Mouse (Mus musculus): Measurements from ENCODE around the gene Pum3. TPM values are rescaled to one million over a fixed set of nuclear protein-coding genes. Genes with fewer than 3 reads are reported as not detected.

The Pum3 gene
- polyA plus RNA-seq, 1 experiment from 2014 or later, result 45.5 TPM

GRCm38 (mm10) chr19:27363891-27364290 is 65.7 kb downstream of the Pum3 start:
- no peaks in the 10 kb centered on the region for H3K9me3 ChIP-seq (ENCODE audit: control insufficient read depth, low read length)
- H3K27ac ChIP-seq (replicated peaks), result no peak overlapping the region
- TF ChIP-seq CTCF (IDR thresholded peaks at IDR 0.05; ENCODE audit: low read depth) (no peak), EP300 (optimal IDR thresholded peaks at IDR 0.05) (no peak)
- WGBS, result 24% methylated on average over 4 of the region's 4 CpGs
- peak overlapping the region; percentile 51 for H3K4me2 ChIP-seq (replicated peaks; ENCODE audit: low read depth)
- no peak overlapping the region for H3K4me3 ChIP-seq (ENCODE audit: low read depth, low read length)
- DNase-seq (ENCODE audit: low spot score), result no peak
- no peak for ATAC-seq (ENCODE audit: low FRiP score, low TSS enrichment)
- no peaks in the 10 kb centered on the region for H3K36me3 ChIP-seq (ENCODE audit: control insufficient read depth, insufficient read depth, low read length)
- H3K4me1 ChIP-seq (replicated peaks; ENCODE audit: control insufficient read depth, insufficient read depth), result no peaks in the 10 kb centered on the region
- no peaks in the 10 kb centered on the region for H3K27me3 ChIP-seq (ENCODE audit: control insufficient read depth, insufficient read depth, low read length)
- H3K9ac ChIP-seq (ENCODE audit: low read length), result 0 out of 2 replicates have a peak overlapping the region, but pooled peaks have one; percentile 45

- no peak for TF ChIP-seq CTCF (IDR thresholded peaks at IDR 0.05; ENCODE audit: low read depth)
- TF ChIP-seq EP300 (optimal IDR thresholded peaks at IDR 0.05), result no peak
- Histone ChIP-seq H3K9me3 (ENCODE audit: control insufficient read depth, low read length) (no peaks in the 10 kb centered on the region), H3K36me3 (ENCODE audit: control insufficient read depth, insufficient read depth, low read length) (no peaks in the 10 kb centered on the region), H3K4me3 (ENCODE audit: low read depth, low read length) (no peak overlapping the region), H3K4me1 (replicated peaks; ENCODE audit: control insufficient read depth, insufficient read depth) (no peaks in the 10 kb centered on the region), H3K27me3 (ENCODE audit: control insufficient read depth, insufficient read depth, low read length) (no peaks in the 10 kb centered on the region), H3K9ac (ENCODE audit: low read length) (no peak overlapping the region), H3K4me2 (replicated peaks; ENCODE audit: low read depth) (no peak overlapping the region), H3K27ac (replicated peaks) (no peak overlapping the region)
- DNase-seq (ENCODE audit: low spot score) (no peak), ATAC-seq (ENCODE audit: low FRiP score, low TSS enrichment) (no peak)
These were observed 69.2 kb downstream of the Pum3 start for GRCm38 (mm10) chr19:27360381-27360780.

- Histone ChIP-seq H3K36me3 (ENCODE audit: control insufficient read depth, insufficient read depth, low read length) (no peaks in the 10 kb centered on the region), H3K9me3 (ENCODE audit: control insufficient read depth, low read length) (no peaks in the 10 kb centered on the region), H3K27me3 (ENCODE audit: control insufficient read depth, insufficient read depth, low read length) (no peaks in the 10 kb centered on the region), H3K9ac (ENCODE audit: low read length) (no peak overlapping the region), H3K4me2 (replicated peaks; ENCODE audit: low read depth) (no peak overlapping the region), H3K4me1 (replicated peaks; ENCODE audit: control insufficient read depth, insufficient read depth) (no peaks in the 10 kb centered on the region), H3K4me3 (ENCODE audit: low read depth, low read length) (no peak overlapping the region), H3K27ac (replicated peaks) (peak overlapping the region; percentile 40; the same call in 1 of the 2 replicates)
- TF ChIP-seq EP300 (optimal IDR thresholded peaks at IDR 0.05) (peak; percentile 47), CTCF (IDR thresholded peaks at IDR 0.05; ENCODE audit: low read depth) (no peak)
- DNase-seq (ENCODE audit: low spot score) (no peak), ATAC-seq (ENCODE audit: low FRiP score, low TSS enrichment) (peak; percentile 56; the same call in 1 of the 2 replicates)
- WGBS, result 34% methylated on average over 6 of the region's 6 CpGs
These were observed 77.9 kb downstream of the Pum3 start for GRCm38 (mm10) chr19:27351700-27352099.

- H3K4me3 ChIP-seq (ENCODE audit: low read depth, low read length), result no peak overlapping the region
- H3K27me3 ChIP-seq (ENCODE audit: control insufficient read depth, insufficient read depth, low read length), result no peaks in the 10 kb centered on the region
- no peaks in the 10 kb centered on the region for H3K4me1 ChIP-seq (replicated peaks; ENCODE audit: control insufficient read depth, insufficient read depth)
- DNase-seq (ENCODE audit: low spot score) (no peak), ATAC-seq (ENCODE audit: low FRiP score, low TSS enrichment) (no peak)
- no peak overlapping the region for H3K4me2 ChIP-seq (replicated peaks; ENCODE audit: low read depth)
- TF ChIP-seq EP300 (optimal IDR thresholded peaks at IDR 0.05) (no peak), CTCF (IDR thresholded peaks at IDR 0.05; ENCODE audit: low read depth) (no peak)
- H3K27ac ChIP-seq (replicated peaks), result no peak overlapping the region
- 48% methylated on average over 1 of the region's 1 CpGs for WGBS
- H3K36me3 ChIP-seq (ENCODE audit: control insufficient read depth, insufficient read depth, low read length), result no peaks in the 10 kb centered on the region
- no peaks in the 10 kb centered on the region for H3K9me3 ChIP-seq (ENCODE audit: control insufficient read depth, low read length)
- H3K9ac ChIP-seq (ENCODE audit: low read length), result no peak overlapping the region
These were observed 83.1 kb downstream of the Pum3 start for GRCm38 (mm10) chr19:27346501-27346900.

Other genes with a start within 250 kb of the Pum3 start
- gene Vldlr, start 213.3 kb downstream of the Pum3 start, polyA plus RNA-seq (2015; fragmentation: Nextera tagmentation; extraction: Ambion mirVana), result 6.0 and 6.7 TPM in 2 replicates
- gene Kcnv2, start 107.2 kb downstream of the Pum3 start, polyA plus RNA-seq (2015; fragmentation: Nextera tagmentation; extraction: Ambion mirVana), result 0.02 and 0.05 TPM in 2 replicates

Measured in stomach, postnatal 0 days (tissue).